Mouse (Mus musculus): ENCODE data around the gene Wfdc13.

- TF ChIP-seq CTCF (IDR thresholded peaks at IDR 0.05; ENCODE audit: control insufficient read depth, insufficient read depth, insufficient replicate concordance, low read depth, low read length) (no peak), POLR2A (IDR thresholded peaks at IDR 0.05; ENCODE audit: control insufficient read depth, low read depth, low read length) (no peak)
Measured at GRCm38 (mm10) chr2:164670261-164670660, 14.6 kb upstream of the Wfdc13 start.
